ENCODE assay signal across 16 mouse cellular contexts in the genomic region with DNA sequence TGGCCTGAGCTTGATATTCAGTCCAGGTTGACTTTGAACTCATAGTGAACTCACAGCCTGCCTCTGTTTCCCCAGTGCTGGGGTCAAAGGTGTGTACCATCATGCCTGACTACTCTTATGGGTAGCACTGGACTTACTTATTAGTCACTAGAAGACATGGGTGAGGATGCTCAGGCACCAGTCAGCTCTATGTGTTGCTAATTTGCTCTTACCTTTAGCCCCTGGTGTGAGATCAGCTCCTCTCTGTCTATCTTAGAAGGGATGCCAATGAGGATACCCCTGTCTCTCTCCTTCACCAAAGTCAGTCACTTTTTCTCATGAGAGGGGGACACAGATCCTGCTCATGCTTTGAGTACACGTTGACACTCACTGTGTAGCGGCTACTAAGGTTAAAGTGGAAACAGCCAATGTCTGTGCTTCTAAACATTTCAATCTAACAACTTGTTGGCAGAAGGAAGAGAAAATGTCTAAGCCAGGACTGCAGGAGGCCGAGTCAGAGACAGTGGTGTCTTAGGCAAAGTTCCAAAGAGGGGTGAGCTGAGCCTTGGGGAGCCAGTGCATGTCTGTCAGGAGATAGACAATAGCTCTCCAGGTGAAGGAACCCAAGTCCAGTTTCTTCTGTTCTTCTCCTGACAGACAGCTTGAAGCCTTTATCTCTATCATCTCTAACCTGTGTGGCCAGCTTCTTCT.
DNase-seq lines count a peak whose midpoint lies in the region; ATAC-seq and TF ChIP-seq lines count a peak whose summit lies in the region.
"Had no signal": no experiment of that assay in that cellular context is flagged by ENCODE, and none has a peak within 500 bp of the region (broad histone marks: within the 10 kb centered on the region; RNA-seq: fewer than 3 reads in every experiment).

No protein-coding gene starts in this region.

- H3K4me3 ChIP-seq in heart, adult 2 months: no peak overlapping the region
- H3K4me3 ChIP-seq in lung, postnatal 0 days (ENCODE audit: low read depth, low read length): no peak overlapping the region
- H3K4me3 ChIP-seq in lung, adult 2 months (replicated peaks; ENCODE audit: extremely low read depth, low read depth, low read length): no peak overlapping the region
- H3K4me3 ChIP-seq: embryonic facial prominence, embryonic 12.5 days; heart, embryonic 12.5 days; hindbrain, embryonic 10.5 days had no signal

- 52% methylated on average over 3 of the region's 3 CpGs for WGBS in heart, adult 2 months
- WGBS in lung, postnatal 0 days: 55% methylated on average over 3 of the region's 3 CpGs
- WGBS in lung, adult 2 months: 39% methylated on average over 3 of the region's 3 CpGs

- peaks cover 38% of the 10 kb centered on the region for H3K4me1 ChIP-seq in heart, adult 2 months (ENCODE audit: control insufficient read depth, insufficient read depth, low read length)
- no peaks in the 10 kb centered on the region; the same call in 1 of the 2 replicates for H3K4me1 ChIP-seq in lung, postnatal 0 days (ENCODE audit: insufficient read depth, low read depth, low read length)
- H3K4me1 ChIP-seq in lung, adult 2 months (ENCODE audit: control insufficient read depth, insufficient read depth, low read length): peaks cover 20% of the 10 kb centered on the region

- DNase-seq in heart, adult 2 months: no peak
- DNase-seq in heart, adult 9 months (ENCODE audit: low spot score in 2 of 2): no peak
- DNase-seq in lung, postnatal 0 days (ENCODE audit: low spot score): peak; percentile 8
- DNase-seq in lung, adult 2 months: no peak
- DNase-seq in 3T3-L1 (ENCODE audit: low read depth, low spot score) (peak; percentile 38), adipocyte (ENCODE audit: low spot score) (peak; percentile 41)
- no peak for DNase-seq in testis, postnatal 10 days (ENCODE audit: low spot score)
- DNase-seq: cerebellum, adult 11-12 months; cerebellum, adult 9-10 months; cerebellum, postnatal 25 days; gastrocnemius, postnatal 14 days had no signal

- no peak for ATAC-seq in lung, postnatal 0 days
- ATAC-seq: forebrain, embryonic 16.5 days had no signal

- H3K79me2 ChIP-seq in heart, adult 2 months (replicated peaks; ENCODE audit: control insufficient read depth, insufficient read depth, low read length): no peaks in the 10 kb centered on the region

- peak overlapping the region; percentile 40; the same call in 1 of the 2 replicates for H3K27ac ChIP-seq in heart, adult 2 months
- H3K27ac ChIP-seq in lung, postnatal 0 days (ENCODE audit: low read length): peak overlapping the region; percentile 20; the same call in 1 of the 2 replicates
- H3K27ac ChIP-seq: embryonic facial prominence, embryonic 12.5 days; hindbrain, embryonic 10.5 days; hindbrain, embryonic 14.5 days had no signal

- TF ChIP-seq CTCF in heart, adult 2 months (IDR thresholded peaks at IDR 0.05): no peak
- no peak for TF ChIP-seq CTCF in lung, postnatal 0 days (IDR thresholded peaks at IDR 0.05)
- no peak for TF ChIP-seq CTCF in lung, adult 2 months (IDR thresholded peaks at IDR 0.05; ENCODE audit: insufficient read depth, low read length)

- H3K36me3 ChIP-seq in heart, adult 2 months (ENCODE audit: control insufficient read depth, insufficient read depth, low read length): peaks cover 11% of the 10 kb centered on the region
- no peaks in the 10 kb centered on the region for H3K36me3 ChIP-seq in lung, postnatal 0 days (ENCODE audit: insufficient read depth, low read length)
- H3K36me3 ChIP-seq: embryonic facial prominence, embryonic 12.5 days; heart, embryonic 12.5 days; hindbrain, embryonic 10.5 days had no signal

- no peak overlapping the region for H3K4me2 ChIP-seq in lung, postnatal 0 days (replicated peaks; ENCODE audit: low read depth, low read length)
- H3K4me2 ChIP-seq: embryonic facial prominence, embryonic 12.5 days; heart, embryonic 12.5 days; hindbrain, embryonic 14.5 days had no signal

- TF ChIP-seq POLR2A in heart, adult 2 months (IDR thresholded peaks at IDR 0.05; ENCODE audit: insufficient read depth, low read depth, low read length): no peak
- no peak for TF ChIP-seq POLR2A in lung, adult 2 months (IDR thresholded peaks at IDR 0.05; ENCODE audit: borderline replicate concordance, extremely low read depth, low read depth, low read length)

- H3K9ac ChIP-seq in heart, adult 2 months (ENCODE audit: low read depth, low read length): no peak overlapping the region
- no peak overlapping the region for H3K9ac ChIP-seq in lung, postnatal 0 days (replicated peaks; ENCODE audit: low read depth)
- H3K9ac ChIP-seq: embryonic facial prominence, embryonic 12.5 days; heart, embryonic 12.5 days; hindbrain, embryonic 14.5 days had no signal

- intact Hi-C loops in heart, adult 2 months (cut with DNase I): loop anchor here (5.0 kb wide), 2 partner anchors 47 to 77 kb away; a partner anchor contains a TSS

- no peaks in the 10 kb centered on the region for H3K9me3 ChIP-seq in lung, postnatal 0 days (ENCODE audit: low read length)
- H3K9me3 ChIP-seq: embryonic facial prominence, embryonic 12.5 days; heart, embryonic 12.5 days; hindbrain, embryonic 10.5 days had no signal

- H3K27me3 ChIP-seq in heart, adult 2 months (ENCODE audit: control insufficient read depth, insufficient read depth, low read length): no peaks in the 10 kb centered on the region
- H3K27me3 ChIP-seq in lung, postnatal 0 days (replicated peaks; ENCODE audit: insufficient read depth, low read length): no peaks in the 10 kb centered on the region
- H3K27me3 ChIP-seq: embryonic facial prominence, embryonic 12.5 days had no signal

- no peak for TF ChIP-seq EP300 in heart, adult 2 months (IDR thresholded peaks at IDR 0.05; ENCODE audit: insufficient read depth, low read depth, low read length)
- TF ChIP-seq EP300 in lung, postnatal 0 days (IDR thresholded peaks at IDR 0.05): no peak

Comparison
In these comparisons a context has a peak if more than half of its experiments do, and no peak if none do; other contexts are left out.
1. DNase-seq: peak in lung, postnatal 0 days (single experiment), 3T3-L1 (single experiment) and adipocyte (single experiment); none in heart, adult 2 months (0 of 2), heart, adult 9 months (0 of 2), lung, adult 2 months (single experiment) and testis, postnatal 10 days (single experiment).